Mouse (Mus musculus) liver, postnatal 0 days (tissue): Measurements from ENCODE around the gene Tmem258.

ENCODE experiments used
- CTCF ChIP-seq: sonication (generic); IDR thresholded peaks from 2 replicates; pipeline ENCODE4 v1.5.1; 2016; ENCODE audit warnings: antibody characterized with exemption, low read depth
- EP300 ChIP-seq: IDR thresholded peaks from 2 replicates; pipeline ENCODE4 v1.6.1; 2016; ENCODE audit warnings: antibody characterized with exemption, low read depth, mild to moderate bottlenecking

GRCm38 (mm10) chr19:10247165-10247564 is 43.4 kb downstream of the Tmem258 start:
- TF ChIP-seq EP300 (no peak), CTCF (no peak)
